Mouse (Mus musculus): ENCODE results near the gene Col12a1. TPM values are rescaled to one million over a fixed set of nuclear protein-coding genes. Genes with fewer than 3 reads are reported as not detected.
"Not testable (repeated sequence)": the region's sequence is repeated elsewhere in the genome, so short reads cannot be mapped to it uniquely, and the experiment has no call there.

The Col12a1 gene
- total RNA-seq, 4 experiments from 2014 or later, result 5.3 to 9.6 (median 6.9) TPM

DNA sequence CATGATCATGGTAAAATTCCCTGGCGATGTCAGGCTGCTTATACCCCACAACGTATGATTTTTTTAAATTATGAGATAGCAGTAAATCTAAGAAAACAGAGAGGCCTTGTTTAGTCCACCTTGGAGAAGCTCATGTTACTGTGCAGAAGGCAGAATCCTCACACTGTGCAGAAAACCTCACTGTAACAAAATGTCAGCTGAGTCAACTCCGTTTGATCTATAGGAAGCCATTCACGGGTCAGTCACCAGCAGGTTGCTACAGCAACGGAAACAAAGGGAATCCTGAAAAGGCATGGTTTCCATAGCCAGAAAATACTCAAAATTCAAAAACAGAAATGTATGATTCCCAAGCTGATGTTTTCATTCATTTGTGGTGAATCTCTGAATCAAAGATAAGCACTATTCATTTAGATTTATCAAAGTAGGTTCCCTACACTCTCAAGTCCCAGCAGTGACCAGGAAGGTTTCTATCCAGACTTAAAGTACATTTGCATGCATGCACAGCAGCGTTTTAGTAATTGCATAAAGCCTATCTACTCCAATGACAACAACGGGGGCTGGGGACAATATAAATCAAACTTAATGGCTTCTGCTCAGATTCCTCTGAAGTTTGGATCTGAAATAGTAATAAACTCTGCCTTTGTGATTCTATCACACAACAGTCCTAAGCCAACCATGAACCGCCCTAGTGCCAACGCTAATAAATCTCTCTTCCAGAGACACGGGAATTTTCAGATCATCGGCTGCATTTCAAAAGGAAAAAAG, 28.7 kb downstream of the Col12a1 start:
- no peak for DNase-seq (ENCODE audit: low spot score in 2 of 2)

DNA sequence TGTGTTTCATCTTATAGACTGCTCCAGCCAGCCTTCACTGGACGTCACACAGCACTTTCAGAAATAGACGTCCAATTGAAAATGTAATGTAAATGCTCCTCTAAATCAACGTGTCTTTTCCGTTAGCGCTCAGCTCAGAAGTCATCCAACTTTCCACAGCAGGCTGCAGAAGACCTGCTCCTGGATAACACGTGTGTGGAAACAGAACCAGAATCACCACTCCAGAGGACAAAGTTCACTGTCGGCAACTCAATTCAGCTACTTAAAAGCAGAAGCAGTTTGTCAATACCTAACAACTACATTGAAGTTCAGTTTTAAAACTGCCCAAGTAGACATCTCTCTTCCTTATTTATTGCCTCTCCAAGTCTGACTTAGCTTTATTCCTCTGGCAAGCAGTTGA, 29.3 kb downstream of the Col12a1 start:
- no peak for DNase-seq (ENCODE audit: low spot score in 2 of 2)

DNA sequence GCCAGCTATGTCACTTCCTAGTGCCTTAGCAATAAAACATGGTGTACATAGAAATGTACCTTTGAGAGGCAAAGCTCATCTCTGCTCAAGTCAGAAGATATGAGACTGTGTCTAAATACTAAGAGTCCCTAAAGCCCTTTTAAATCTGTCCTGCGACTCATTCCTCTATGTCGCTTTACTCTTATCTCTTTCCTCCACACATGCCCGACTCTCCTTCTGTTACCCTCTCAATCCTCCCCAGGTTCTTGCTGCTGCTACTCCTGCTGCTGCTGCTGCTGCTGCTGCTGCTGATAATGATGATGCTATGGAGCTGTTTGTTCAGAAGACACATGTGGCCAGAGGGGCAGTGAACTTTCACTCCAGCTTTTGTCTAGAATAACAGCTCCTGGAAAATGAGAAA, 31.4 kb downstream of the Col12a1 start:
- DNase-seq (ENCODE audit: low spot score in 2 of 2), result no peak

DNA sequence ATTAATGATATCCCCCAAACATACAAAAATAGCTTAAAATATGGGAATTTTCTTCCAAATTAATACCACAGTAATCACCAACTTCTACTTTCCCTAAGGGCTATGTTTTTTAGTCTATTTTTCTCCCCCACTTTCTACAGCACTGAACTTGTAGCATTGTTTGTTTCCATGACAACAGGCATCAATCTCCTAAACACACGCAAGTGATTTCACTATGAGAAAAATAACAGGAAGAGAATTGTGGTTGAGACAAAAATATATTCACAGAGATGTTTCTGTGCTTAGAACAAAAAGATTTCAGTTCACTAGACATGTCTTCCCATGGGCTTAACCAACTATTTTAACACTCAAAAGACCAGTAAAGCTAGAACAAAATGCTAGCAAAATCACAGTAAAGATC, 32.6 kb downstream of the Col12a1 start:
- DNase-seq (ENCODE audit: low spot score in 2 of 2), result no peak

DNA sequence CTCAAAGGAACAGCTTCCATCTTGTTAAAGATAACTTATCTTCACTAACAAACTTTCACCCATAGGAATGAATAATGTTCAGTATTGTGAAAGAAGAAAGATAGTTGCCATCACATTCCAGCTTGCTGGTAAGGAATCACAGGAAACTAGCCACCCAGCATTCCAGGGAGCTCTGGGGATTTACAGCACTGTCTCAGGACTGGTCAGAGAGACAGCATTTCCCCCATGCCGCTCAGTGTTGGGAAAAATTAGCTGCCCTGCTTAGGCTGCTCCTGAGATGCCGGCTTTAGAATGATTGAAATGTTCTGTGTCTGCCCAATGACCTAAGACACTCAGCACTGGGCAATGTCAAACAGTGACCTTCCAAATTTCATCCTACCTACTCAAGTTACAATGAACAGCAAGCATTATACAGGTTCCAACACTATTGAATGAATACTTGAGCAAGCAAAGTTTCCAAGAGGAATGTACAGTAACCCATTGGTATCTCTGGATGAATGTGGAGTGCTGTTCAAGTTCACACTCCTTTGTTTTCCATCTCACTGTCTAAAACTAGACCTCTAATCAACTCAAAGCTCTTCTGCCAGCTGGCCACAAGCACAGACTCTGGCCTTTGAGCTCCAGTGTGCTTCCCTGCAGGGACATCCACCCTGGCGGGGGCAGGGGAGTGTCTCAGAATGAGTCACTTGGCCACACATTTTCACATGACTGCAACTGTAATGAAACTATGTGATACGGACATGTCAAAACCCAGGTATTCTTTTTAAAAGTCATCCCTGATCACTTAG, 38.0 kb downstream of the Col12a1 start:
- DNase-seq (ENCODE audit: low spot score in 2 of 2), result no peak

DNA sequence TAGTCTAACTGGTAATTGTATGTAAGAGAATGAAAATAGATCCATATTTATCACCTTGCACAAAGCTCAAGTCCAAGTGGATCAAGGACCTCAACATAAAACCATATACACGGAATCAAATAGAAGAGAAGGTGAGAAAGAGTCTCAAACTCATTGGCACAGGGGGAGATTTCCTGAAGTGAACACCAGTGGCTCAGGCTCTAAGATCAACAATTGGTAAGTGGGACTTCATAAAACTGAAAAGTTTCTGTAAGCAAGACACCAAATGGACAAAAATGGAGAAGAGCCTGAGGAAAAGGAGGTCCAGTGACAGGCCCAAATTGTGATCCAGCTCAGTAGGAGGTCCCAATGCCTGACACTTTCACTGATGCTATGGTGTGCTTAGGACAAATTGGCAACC, 49.8 kb downstream of the Col12a1 start:
- DNase-seq (ENCODE audit: low spot score in 2 of 2), result not testable (repeated sequence)

DNA sequence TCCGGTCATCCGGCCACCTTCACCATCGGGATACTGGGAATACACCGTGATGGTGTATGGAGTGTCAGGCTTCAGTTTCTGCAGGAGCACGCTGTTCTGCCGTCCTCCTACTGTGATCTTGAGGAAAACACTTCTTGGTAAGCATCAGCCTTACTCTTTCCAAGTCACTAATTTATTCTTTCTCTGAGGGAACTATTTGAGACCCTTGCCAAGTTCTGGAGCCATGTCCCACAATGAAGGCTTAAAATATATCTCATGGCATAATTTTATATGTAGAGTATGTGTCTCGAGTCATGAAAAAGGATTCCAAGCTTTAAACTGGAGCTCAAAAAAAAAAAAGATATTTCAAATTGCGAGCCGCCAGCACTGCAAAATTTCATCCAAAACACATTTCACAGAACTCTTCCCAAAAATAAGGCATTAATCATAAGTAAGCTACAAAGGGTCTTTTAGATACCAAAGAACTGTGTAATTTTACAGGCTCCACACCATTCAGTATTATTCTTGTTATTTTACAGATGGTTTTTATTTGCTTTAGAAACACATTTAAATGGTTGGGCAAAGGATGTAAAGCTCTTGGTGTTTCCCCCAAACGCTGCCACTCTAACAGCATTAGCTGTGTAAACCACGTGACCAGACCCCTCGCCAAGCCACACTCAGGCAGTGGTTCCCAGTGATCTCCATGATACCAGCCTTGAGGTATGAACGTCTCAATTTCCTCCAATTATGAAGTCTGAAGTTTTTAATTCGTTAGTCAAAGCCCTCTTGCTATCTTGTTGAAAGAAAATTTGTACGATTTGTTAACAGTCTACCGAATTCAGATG, 65.1 kb downstream of the Col12a1 start:
- DNase-seq (ENCODE audit: low spot score in 2 of 2), result no peak

DNA sequence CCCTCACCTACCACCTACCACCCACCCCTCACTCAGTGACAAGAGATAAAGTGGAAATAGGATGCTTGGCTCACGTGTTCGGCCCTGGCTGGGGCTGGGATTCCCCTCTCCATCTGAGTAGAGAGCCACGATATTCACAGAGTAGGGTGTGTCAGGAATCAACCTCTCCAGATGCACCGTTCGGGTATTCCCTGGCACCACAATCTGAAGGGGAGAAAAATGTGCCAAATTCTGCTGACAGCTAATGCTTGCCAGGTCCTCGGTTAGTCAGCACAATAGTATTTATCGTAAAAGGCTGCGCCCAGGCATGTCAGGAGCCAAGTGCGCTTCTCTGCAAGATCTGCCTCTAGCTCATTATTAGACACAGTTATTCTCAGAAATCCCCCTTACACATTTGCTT, 70.0 kb downstream of the Col12a1 start:
- no peak for DNase-seq (ENCODE audit: low spot score in 2 of 2)

DNA sequence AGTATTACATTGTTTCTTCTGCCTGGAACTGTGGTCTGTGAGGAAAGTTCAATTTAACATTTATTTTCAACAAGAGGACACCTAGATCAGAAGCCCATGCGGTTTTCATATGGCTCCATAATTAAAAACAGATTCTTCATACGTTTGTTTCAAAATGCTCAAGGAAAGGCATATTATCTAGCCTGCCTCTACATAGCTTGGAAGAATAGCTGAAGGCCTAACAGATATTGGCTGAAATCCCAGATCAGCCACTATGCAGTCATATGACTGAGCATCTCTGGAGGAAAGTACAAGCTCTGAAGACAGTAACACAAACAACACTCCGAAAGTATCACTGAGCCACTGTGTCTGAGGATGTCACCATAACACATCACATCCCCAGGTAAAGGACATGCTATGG, 72.9 kb downstream of the Col12a1 start:
- DNase-seq (ENCODE audit: low spot score in 2 of 2), result no peak

DNA sequence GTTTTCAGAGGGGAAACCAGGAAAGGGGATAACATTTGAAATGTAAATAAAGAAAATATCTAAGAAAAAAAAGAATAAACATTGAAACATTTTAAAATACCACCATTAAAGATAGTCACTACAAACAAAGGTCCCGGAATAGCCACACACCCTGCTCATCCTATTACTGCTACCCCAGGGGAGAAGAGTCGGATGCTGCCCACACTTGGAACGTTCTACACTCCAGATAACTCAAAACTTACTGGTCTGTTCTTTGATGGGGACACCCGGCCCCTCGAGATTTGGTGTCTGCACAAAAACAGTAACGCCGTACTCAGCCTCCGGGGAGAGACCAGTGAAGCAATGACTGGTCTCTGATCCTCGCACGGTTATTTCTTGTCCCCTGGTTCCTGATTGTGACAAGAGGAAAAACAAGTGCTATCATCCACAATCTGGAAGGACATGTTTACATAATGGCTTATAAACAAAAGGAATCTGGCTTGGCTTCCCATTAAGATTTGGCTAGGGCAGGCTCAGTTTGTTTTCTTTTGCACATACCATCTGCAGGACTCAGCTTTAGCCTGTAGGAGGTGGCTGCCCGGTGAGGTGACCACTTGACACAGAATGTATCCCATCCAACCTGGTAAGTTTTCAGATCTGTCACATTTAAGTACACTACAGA, 79.1 kb downstream of the Col12a1 start:
- DNase-seq (ENCODE audit: low spot score in 2 of 2), result no peak

DNA sequence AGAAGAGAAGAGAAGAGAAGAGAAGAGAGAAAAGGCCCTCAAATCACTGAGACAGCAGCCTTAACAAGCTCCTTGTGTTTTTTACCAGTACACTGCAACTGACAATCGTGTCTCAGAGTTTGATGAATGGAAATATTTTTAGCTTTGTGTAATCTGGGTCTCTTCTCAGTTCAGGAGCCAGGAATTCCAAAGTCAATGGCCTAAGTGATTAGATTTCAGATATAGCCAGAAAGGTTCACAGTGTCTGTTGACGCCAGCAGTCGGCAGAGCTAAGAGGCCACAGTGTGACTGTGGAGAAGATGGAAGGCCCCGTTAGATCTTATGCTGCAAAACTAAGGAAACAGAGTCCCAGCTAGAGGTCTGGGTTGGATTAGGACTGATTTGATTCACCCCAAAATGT, 80.8 kb downstream of the Col12a1 start:
- no peak for DNase-seq (ENCODE audit: low spot score in 2 of 2)

DNA sequence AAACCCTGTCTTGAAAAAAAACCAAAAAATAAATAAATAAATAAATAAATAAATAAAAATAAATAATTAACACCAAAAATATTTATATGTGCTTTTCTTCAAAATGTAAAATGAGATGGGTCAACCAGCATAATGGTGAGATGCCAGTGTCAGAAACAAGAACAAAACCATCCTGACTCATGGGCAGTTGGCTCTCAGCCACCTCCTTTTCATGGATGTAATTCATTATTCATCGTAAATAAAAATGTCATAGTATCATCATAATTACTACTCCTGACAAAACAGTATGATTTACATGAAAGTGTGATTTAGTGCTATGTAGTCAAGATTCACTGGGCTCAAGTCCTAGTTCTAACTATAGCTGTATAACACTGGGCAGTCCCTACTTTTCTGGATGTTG, 84.6 kb downstream of the Col12a1 start:
- no peak for DNase-seq (ENCODE audit: low spot score in 2 of 2)

DNA sequence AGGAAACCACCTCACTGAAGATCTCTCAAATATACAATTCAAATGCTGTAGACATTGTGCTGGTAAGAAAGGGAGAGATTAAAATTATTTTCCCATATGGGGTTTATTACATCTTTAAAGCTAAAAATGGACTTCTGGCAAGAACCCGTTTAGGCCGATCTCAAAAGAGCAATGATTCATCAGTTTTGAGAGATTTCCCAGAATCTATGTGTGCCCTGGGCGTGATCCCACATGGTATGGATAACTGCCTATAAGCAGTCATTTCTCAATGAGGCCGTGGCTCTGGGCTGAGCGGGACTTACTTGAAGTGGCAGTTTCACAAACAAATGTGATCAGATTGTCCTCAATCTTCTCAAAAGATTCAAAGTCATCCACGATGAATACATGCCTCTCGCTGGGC, 87.4 kb downstream of the Col12a1 start:
- DNase-seq (ENCODE audit: low spot score in 2 of 2), result no peak

DNA sequence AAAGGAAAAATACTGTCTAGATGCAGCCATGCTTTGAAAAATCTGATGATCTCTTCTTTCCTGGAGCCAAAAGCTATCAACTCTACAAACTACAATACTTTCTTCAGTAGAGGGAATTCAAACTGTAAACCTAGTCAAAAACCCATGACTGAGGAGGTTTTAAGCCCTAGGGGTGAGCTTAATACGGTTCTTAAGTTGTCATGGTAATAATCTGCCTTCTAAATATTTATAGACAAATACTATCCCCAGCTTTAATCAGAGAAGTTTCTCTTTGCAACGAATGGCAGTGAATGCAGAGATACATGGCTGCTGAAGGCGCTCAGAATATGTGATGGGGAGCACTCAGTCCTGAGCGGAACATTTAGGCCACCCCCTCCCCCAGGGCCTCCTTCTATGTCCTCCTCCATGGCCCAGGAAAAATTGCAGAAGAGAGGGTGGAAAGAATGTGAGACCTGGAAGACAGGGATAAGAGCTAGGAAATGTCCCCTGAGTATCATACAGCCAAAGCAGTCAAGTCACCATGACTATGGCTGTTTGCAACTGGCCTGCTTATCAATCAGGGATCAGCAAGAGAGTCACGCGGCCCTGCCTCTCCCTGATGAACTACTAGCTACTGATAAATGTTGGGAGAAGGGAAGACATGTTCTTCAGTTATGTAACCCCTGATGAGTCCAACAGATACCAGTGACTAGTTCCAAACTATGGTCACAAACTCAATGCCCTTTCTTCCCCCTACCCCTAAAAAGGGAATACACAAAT, 99.6 kb downstream of the Col12a1 start:
- DNase-seq (ENCODE audit: low spot score in 2 of 2), result no peak

DNA sequence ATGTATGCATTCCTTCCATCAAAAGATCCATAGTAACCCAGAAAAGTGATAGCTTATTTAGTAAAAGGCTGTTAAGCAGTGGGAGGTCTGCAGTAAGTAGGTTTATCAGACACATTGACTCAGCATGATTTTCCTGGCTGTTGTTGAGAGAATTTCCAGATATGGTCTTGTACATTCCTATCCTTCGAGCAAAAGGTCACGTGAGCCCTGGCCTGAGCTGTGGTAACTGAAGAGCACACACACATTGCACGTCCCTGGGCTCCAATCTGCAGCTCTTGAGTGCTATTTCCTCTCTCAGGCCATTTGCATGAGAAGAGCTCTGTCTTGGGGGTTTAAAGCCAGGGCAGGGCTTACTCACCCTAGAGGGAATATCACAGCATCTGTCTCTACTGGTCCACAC, 101.3 kb downstream of the Col12a1 start:
- DNase-seq (ENCODE audit: low spot score in 2 of 2), result no peak

DNA sequence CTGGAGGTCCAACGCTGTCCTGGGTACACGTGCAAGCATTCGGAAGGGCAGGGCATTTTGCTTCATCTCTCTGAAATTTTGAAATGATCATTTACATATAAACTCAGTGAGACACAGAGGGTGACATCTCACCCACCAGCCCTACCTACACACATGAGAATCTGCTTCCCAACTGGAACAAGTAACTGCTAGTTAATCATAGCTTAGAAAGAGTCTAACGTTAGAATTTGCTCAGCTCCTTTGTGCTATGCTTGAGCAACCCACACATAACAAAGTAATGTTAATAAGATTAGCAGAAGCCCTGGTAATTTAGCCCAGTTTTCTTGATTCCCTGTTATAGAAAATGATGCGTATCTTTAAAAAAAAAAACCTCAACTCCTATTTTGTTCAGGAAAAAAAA, 102.6 kb downstream of the Col12a1 start:
- DNase-seq (ENCODE audit: low spot score in 2 of 2), result peak in 1 of 2 experiments; percentile 12

DNA sequence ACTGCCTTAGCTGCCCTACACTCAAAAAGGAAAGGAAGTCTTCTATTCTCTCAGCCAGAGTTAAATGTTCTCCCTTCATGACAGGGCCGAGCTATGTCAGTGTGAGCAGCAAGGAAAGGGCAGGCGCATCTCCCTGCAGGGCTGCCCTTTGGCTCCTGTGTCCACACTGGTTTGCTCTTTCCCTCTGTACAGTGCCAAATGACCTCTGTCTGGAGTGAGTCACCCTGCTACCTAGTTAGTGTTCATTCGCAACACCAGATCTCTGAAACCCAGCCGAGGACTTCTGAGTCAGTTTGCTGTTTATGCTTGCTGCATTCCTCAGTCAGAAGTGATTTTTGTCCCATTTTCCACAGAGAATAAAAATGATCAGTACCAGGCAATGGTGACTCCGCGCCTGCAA, 108.3 kb downstream of the Col12a1 start:
- no peak for DNase-seq (ENCODE audit: low spot score in 2 of 2)

DNA sequence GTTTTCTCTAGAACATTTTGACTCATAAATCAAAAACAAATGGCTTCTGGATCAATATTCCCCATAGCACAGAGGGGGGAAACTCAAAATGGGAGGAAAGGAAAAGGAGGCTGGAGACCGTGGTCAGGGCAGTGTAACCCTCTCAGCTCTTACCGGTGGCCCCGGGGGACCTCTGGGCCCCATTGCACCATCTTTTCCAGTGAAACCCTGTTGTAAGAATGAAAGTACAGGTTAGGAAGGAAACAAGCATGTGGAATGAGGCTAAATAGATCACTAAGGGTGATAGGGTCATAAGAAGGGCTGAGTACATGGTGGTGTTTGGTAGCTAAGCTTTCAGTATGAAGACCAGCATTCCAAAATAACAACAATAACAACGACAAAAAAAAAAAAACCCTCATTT, 109.0 kb downstream of the Col12a1 start:
- DNase-seq (ENCODE audit: low spot score in 2 of 2), result no peak

DNA sequence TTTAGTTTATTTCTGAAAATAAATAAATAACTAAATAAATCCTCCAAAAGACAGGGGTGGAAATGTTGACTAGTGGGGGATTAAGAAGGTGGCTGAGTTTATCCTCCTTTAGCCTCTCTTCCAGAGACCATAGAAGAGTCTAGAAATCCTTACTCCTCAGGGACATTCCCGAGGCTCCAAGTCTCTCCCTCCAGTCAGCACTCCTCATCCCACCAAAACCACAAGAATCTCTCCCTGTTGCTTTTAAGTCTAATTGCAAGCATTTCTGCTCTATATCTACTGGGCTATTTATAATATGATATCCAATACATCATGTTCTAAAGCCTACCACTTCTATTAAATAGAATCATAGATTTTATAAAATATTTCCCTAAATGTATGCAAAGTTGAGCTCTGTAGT, 109.8 kb downstream of the Col12a1 start:
- DNase-seq (ENCODE audit: low spot score in 2 of 2), result no peak

DNA sequence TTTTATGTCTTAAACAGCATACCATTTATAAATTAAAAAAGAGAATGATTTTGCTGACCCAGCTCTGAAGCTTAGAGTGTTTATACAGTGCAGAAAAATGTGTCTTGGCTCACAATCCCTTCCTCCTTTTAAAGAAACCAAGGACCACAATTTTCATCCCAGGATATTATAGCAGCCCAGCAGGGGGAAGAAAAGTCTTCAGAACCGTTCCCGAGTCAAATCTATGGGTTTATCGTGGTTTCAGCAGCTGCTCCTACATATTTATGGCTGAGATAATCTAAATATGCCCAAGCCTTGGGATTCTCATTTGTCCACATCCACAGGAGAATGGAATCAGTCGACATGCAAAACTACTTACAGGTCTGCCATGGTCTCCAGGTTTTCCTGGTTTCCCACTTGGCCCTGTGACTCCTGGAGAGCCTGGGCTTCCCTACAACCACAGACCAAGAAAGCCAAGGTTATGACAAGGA, 110.5 kb downstream of the Col12a1 start:
- DNase-seq (ENCODE audit: low spot score in 2 of 2), result no peak

DNA sequence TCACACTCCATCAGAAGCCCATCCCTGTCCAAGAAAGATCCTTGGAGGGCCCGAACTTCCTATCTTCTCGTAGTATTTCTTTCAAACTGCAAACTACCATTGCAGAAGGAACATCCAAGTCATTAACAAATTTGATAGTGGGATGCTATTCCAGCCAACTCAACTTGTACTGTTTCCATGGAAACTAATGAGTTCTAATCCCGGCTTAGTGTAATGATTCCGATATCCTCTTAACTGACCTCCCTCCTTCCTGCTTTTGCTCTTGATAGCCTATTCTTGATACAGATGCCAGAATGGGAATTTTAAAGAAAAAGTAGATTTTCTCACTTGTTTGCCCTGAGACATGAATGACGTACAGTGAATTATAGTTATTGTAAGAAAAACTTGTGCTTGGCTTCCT, 112.5 kb downstream of the Col12a1 start:
- no peak for DNase-seq (ENCODE audit: low spot score in 2 of 2)

All from left cerebral cortex, adult 8-10 months (tissue).